Mouse (Mus musculus) ES-E14 (cell line): ENCODE measurements around the gene Olfr642. TPM values are rescaled to one million over a fixed set of nuclear protein-coding genes. Genes with fewer than 3 reads are reported as not detected.
A peak's percentile ranks its signal among the peaks of the same experiment; 100 is the strongest.

Experiments
- DNase-seq: peaks from one replicate; pipeline ENCODE4 v3.0.0-alpha.2; 2013; ENCODE audit warnings: low read depth, low spot score
- H3K27ac ChIP-seq: 2 replicates; pipeline ENCODE4 v1.5.1; 2012; ENCODE audit warnings: low read depth, mild to moderate bottlenecking, low read length, moderate library complexity, mixed read lengths; ENCODE audit not compliant: poor library complexity, insufficient read depth, severe bottlenecking
- H3K36me3 ChIP-seq: 2 replicates; pipeline ENCODE4 v1.6.1; 2012; ENCODE audit warnings: mild to moderate bottlenecking, low read length, moderate library complexity, mixed read lengths; ENCODE audit not compliant: control insufficient read depth, poor library complexity, insufficient read depth, severe bottlenecking
- H3K4me1 ChIP-seq, 2 experiments: fragments of 150-350 bp in 1 of 2; sonication (generic) in 1 of 2; 2 replicates each; pipeline ENCODE4 v1.6.1; 2012; ENCODE audit warnings: low read length in 2 of 2, mild to moderate bottlenecking in 1 of 2, mixed read lengths in 1 of 2; ENCODE audit not compliant: control insufficient read depth in 2 of 2, insufficient read depth in 2 of 2, poor library complexity in 1 of 2
- H3K4me3 ChIP-seq, 2 experiments: fragments of 150-350 bp in 1 of 2; sonication (generic) in 1 of 2; 2 replicates each; pipeline ENCODE4 v1.5.1; 2012; ENCODE audit warnings: low read length in 2 of 2, low read depth in 1 of 2, mild to moderate bottlenecking in 1 of 2, mixed read lengths in 1 of 2; ENCODE audit not compliant: insufficient read depth in 1 of 2, poor library complexity in 1 of 2, severe bottlenecking in 1 of 2
- H3K9ac ChIP-seq: 2 replicates; pipeline ENCODE4 v1.6.1; 2012; ENCODE audit warnings: low read depth, mild to moderate bottlenecking, low read length, mixed read lengths; ENCODE audit not compliant: poor library complexity, insufficient read depth, severe bottlenecking
- H3K9me3 ChIP-seq: fragments of 150-350 bp; sonication (generic); 2 replicates; pipeline ENCODE4 v1.6.1; 2012; ENCODE audit warnings: low read depth, mild to moderate bottlenecking, low read length; ENCODE audit not compliant: control insufficient read depth, insufficient read depth
- CHD2 ChIP-seq: IDR thresholded peaks from 2 replicates; pipeline ENCODE4 v1.6.1; 2014; ENCODE audit warnings: mild to moderate bottlenecking, low read depth, low read length, inconsistent platforms
- HCFC1 ChIP-seq: IDR thresholded peaks from 2 replicates; pipeline ENCODE4 v1.6.1; 2012; ENCODE audit warnings: low read length, inconsistent platforms, borderline replicate concordance; ENCODE audit not compliant: insufficient read depth
- MAFK ChIP-seq: IDR thresholded peaks from 2 replicates; pipeline ENCODE4 v1.6.1; 2014; ENCODE audit warnings: mild to moderate bottlenecking, low read depth, low read length, inconsistent platforms; ENCODE audit not compliant: insufficient read depth
- ZC3H11A ChIP-seq: IDR thresholded peaks from 2 replicates; pipeline ENCODE4 v1.6.1; 2012; ENCODE audit warnings: low read depth, mild to moderate bottlenecking, inconsistent platforms, low read length, borderline replicate concordance
- ZNF384 ChIP-seq: IDR thresholded peaks from 2 replicates; pipeline ENCODE4 v1.6.1; 2012; ENCODE audit warnings: low read depth, low read length, inconsistent platforms
- in situ Hi-C, 2 experiments: fragments of 600-800 bp; cut with MboI; formaldehyde crosslinking; loops; one replicate each; pipeline ENCODE4 v1.15.1; 2025; ENCODE audit warnings: low sequenced_read_pairs in 2 of 2, inconsistent platforms in 1 of 2; ENCODE audit not compliant: unreplicated experiment in 2 of 2
- total RNA-seq: library from RNA; depleted of rRNA; stranded (reverse); fragments of 300-350 nt; gene quantifications from 2 replicates; pipeline ENCODE4 v1.2.3, GENCODE M21; 2012

Olfr642 gene
- total RNA-seq, 1 experiment: not detected

- in situ Hi-C loops: no loop called here
- H3K36me3 ChIP-seq: no peaks in the 10 kb centered on the region
- no peak for DNase-seq
- TF ChIP-seq HCFC1: no peak
- TF ChIP-seq MAFK: no peak
- TF ChIP-seq ZC3H11A: no peak
- TF ChIP-seq ZNF384: no peak
- TF ChIP-seq CHD2: no peak
- no peak overlapping the region for H3K27ac ChIP-seq
- no peak overlapping the region for H3K4me3 ChIP-seq
- no peak overlapping the region for H3K9ac ChIP-seq
- H3K4me1 ChIP-seq: no peaks in the 10 kb centered on the region
- no peaks in the 10 kb centered on the region for H3K9me3 ChIP-seq
Measured at GRCm38 (mm10) chr7:104050745-104051144, 1.7 kb downstream of the Olfr642 start.

- peak within 1 kb of the TSS in 1 of 2 experiments; percentile 32; a peak in 1 of 4 replicates for H3K4me3 ChIP-seq
- H3K27ac ChIP-seq: no peak within 1 kb of the TSS
- in situ Hi-C loops: no loop called here
Measured at GRCm38 (mm10) chr7:104035145-104035544, 17.3 kb downstream of the Olfr642 start, which contains the start of gene Olfr641. Gene Olfr641, plus strand, starts transcription at chr7:104035445.

GRCm38 (mm10) chr7:104026978-104027377 is 25.5 kb downstream of the Olfr642 start:
- Histone ChIP-seq H3K4me3 (no peak overlapping the region), H3K9me3 (no peaks in the 10 kb centered on the region), H3K4me1 (no peaks in the 10 kb centered on the region), H3K9ac (no peak overlapping the region), H3K36me3 (no peaks in the 10 kb centered on the region), H3K27ac (no peak overlapping the region)
- in situ Hi-C loops: no loop called here
- TF ChIP-seq ZNF384 (no peak), CHD2 (no peak), MAFK (no peak), ZC3H11A (no peak), HCFC1 (no peak)
- no peak for DNase-seq

More at GRCm38 (mm10) chr7:104035145-104035544, 17.3 kb downstream of the Olfr642 start, which contains the start of gene Olfr641:
- Histone ChIP-seq H3K4me1 (no peaks in the 10 kb centered on the region), H3K9ac (no peak within 1 kb of the TSS), H3K36me3 (no peaks in the 10 kb centered on the region), H3K9me3 (no peaks in the 10 kb centered on the region)
- DNase-seq: no peak
- no peak for TF ChIP-seq HCFC1
- TF ChIP-seq CHD2: no peak
- TF ChIP-seq ZC3H11A: no peak

GRCm38 (mm10) chr7:104025473-104025872 is 27.0 kb downstream of the Olfr642 start, which contains the start of gene Olfr640:
Gene Olfr640, minus strand, starts transcription at chr7:104025573.
- Histone ChIP-seq H3K4me3 (no peak within 1 kb of the TSS), H3K9me3 (no peaks in the 10 kb centered on the region), H3K9ac (no peak within 1 kb of the TSS), H3K36me3 (no peaks in the 10 kb centered on the region), H3K4me1 (no peaks in the 10 kb centered on the region), H3K27ac (no peak within 1 kb of the TSS)
- in situ Hi-C loops: no loop called here
- DNase-seq: no peak
- TF ChIP-seq CHD2 (no peak), MAFK (no peak), HCFC1 (no peak), ZC3H11A (no peak), ZNF384 (no peak)

- Histone ChIP-seq H3K27ac (no peak overlapping the region), H3K4me1 (no peaks in the 10 kb centered on the region), H3K9me3 (no peaks in the 10 kb centered on the region), H3K36me3 (no peaks in the 10 kb centered on the region), H3K4me3 (no peak overlapping the region), H3K9ac (no peak overlapping the region)
- no peak for TF ChIP-seq ZC3H11A
- no peak for TF ChIP-seq HCFC1
- TF ChIP-seq CHD2: no peak
- TF ChIP-seq MAFK: no peak
- TF ChIP-seq ZNF384: no peak
- DNase-seq: no peak
- in situ Hi-C loops: no loop called here
Measured at GRCm38 (mm10) chr7:104021651-104022050, 30.8 kb downstream of the Olfr642 start.
